ENCODE assay signal across 10 mouse cellular contexts in the genomic region with DNA sequence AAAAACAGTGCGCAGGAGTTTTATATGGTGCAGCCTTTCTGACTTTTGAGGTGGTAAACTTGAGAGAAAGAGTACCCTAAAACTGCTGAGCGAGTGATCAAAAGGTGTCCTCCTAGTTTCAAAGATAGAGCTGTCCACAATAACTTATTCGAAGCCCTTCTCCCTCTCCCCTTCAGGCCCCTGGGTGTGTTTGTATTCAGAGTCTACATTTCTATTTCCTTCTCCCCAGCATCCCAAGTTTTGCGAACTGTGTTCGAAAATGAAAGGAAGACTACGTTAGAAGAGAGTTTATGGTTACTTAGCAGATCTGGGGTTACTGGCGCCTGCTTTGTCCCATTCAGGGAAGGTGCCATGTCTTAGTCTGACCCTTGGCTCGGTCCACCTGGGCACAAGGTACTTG. TPM values are rescaled to one million over a fixed set of nuclear protein-coding genes. Genes with fewer than 3 reads are reported as not detected.
DNase-seq lines count a peak whose midpoint lies in the region; ATAC-seq and TF ChIP-seq lines count a peak whose summit lies in the region.
"Had no signal": no experiment of that assay in that cellular context is flagged by ENCODE, and none has a peak within 500 bp of the region (broad histone marks: within the 10 kb centered on the region; RNA-seq: fewer than 3 reads in every experiment).

No protein-coding gene starts in this region.

- no peak overlapping the region for H3K27ac ChIP-seq in kidney, embryonic 14.5 days (ENCODE audit: low read depth, low read length)
- no peak overlapping the region for H3K27ac ChIP-seq in bone marrow, adult 2 months (ENCODE audit: control insufficient read depth, insufficient read depth, low read depth, low read length, poor library complexity)
- H3K27ac ChIP-seq in hindbrain, embryonic 15.5 days (replicated peaks): no peak overlapping the region
- H3K27ac ChIP-seq in midbrain, embryonic 15.5 days: no peak overlapping the region

- peak overlapping the region; percentile 64 for H3K4me2 ChIP-seq in kidney, embryonic 14.5 days (replicated peaks; ENCODE audit: low read depth, low read length)
- peak overlapping the region; percentile 57 for H3K4me2 ChIP-seq in hindbrain, embryonic 15.5 days
- peak overlapping the region; percentile 69 for H3K4me2 ChIP-seq in midbrain, embryonic 15.5 days

- peak overlapping the region; percentile 9; the same call in 1 of the 2 replicates for H3K9ac ChIP-seq in kidney, embryonic 14.5 days (ENCODE audit: low read depth, low read length)
- peak overlapping the region; percentile 100 for H3K9ac ChIP-seq in hindbrain, embryonic 15.5 days
- H3K9ac ChIP-seq in midbrain, embryonic 15.5 days: no peak overlapping the region

- no peak for DNase-seq in kidney, postnatal 36 days
- DNase-seq in adrenal gland, postnatal 4 days (ENCODE audit: low spot score in 2 of 2): no peak
- no peak for DNase-seq in kidney, adult 11 months

- no peak for TF ChIP-seq CTCF in bone marrow, adult 2 months (IDR thresholded peaks at IDR 0.05; ENCODE audit: control insufficient read depth, insufficient read depth, low read length)

- peaks cover 11% of the 10 kb centered on the region; the same call in 1 of the 2 replicates for H3K9me3 ChIP-seq in kidney, embryonic 14.5 days (ENCODE audit: control insufficient read depth, low read length)
- no peaks in the 10 kb centered on the region for H3K9me3 ChIP-seq in hindbrain, embryonic 15.5 days
- no peaks in the 10 kb centered on the region for H3K9me3 ChIP-seq in midbrain, embryonic 15.5 days

- ATAC-seq in kidney, embryonic 14.5 days (ENCODE audit: low FRiP score, low TSS enrichment): no peak
- no peak for ATAC-seq in hindbrain, embryonic 15.5 days (ENCODE audit: low FRiP score, low read depth)
- no peak for ATAC-seq in midbrain, embryonic 15.5 days (replicated peaks)
- ATAC-seq in CD4-positive, CD25-positive, alpha-beta regulatory T cell, adult 4 months: no peak
- ATAC-seq: Patski had no signal

- 54% methylated on average over 8 of the region's 8 CpGs for WGBS in kidney, embryonic 14.5 days
- 53% methylated on average over 8 of the region's 8 CpGs for WGBS in bone marrow, adult 2 months
- 63% methylated on average over 8 of the region's 8 CpGs for WGBS in hindbrain, embryonic 15.5 days
- 65% methylated on average over 8 of the region's 8 CpGs for whole genome bisulfite sequencing in midbrain, embryonic 15.5 days

- peak overlapping the region; percentile 98 for H3K4me3 ChIP-seq in kidney, embryonic 14.5 days (ENCODE audit: low read length)
- peak overlapping the region; percentile 76 for H3K4me3 ChIP-seq in bone marrow, adult 2 months (replicated peaks; ENCODE audit: control insufficient read depth, low read depth, low read length)
- H3K4me3 ChIP-seq in hindbrain, embryonic 15.5 days: peak overlapping the region; percentile 99
- H3K4me3 ChIP-seq in midbrain, embryonic 15.5 days: peak overlapping the region; percentile 99

- H3K4me1 ChIP-seq in kidney, embryonic 14.5 days (ENCODE audit: control insufficient read depth, insufficient read depth, low read length): peaks cover 5% of the 10 kb centered on the region; the same call in 1 of the 2 replicates
- H3K4me1 ChIP-seq in bone marrow, adult 2 months (ENCODE audit: control insufficient read depth, insufficient read depth, low read length): no peaks in the 10 kb centered on the region; the same call in none of the 2 replicates
- peaks cover 16% of the 10 kb centered on the region; the same call in 1 of the 2 replicates for H3K4me1 ChIP-seq in hindbrain, embryonic 15.5 days (replicated peaks)
- peaks cover 13% of the 10 kb centered on the region for H3K4me1 ChIP-seq in midbrain, embryonic 15.5 days

- 0 out of 2 replicates have a peak, but pooled peaks cover 3% of the 10 kb centered on the region for H3K36me3 ChIP-seq in kidney, embryonic 14.5 days (ENCODE audit: control insufficient read depth, insufficient read depth, low read length)
- no peaks in the 10 kb centered on the region for H3K36me3 ChIP-seq in hindbrain, embryonic 15.5 days
- H3K36me3 ChIP-seq in midbrain, embryonic 15.5 days (replicated peaks): no peaks in the 10 kb centered on the region

- no peaks in the 10 kb centered on the region for H3K27me3 ChIP-seq in kidney, embryonic 14.5 days (ENCODE audit: control insufficient read depth, insufficient read depth, low read length)
- no peaks in the 10 kb centered on the region for H3K27me3 ChIP-seq in hindbrain, embryonic 15.5 days
- no peaks in the 10 kb centered on the region for H3K27me3 ChIP-seq in midbrain, embryonic 15.5 days (replicated peaks)
- H3K27me3 ChIP-seq: Patski had no signal

- TF ChIP-seq POLR2A in bone marrow, adult 2 months (IDR thresholded peaks at IDR 0.05; ENCODE audit: borderline replicate concordance, control insufficient read depth, low read depth, low read length): no peak

RNA-seq across cellular contexts. Expression of gene Gm20721, which starts 20.0 kb away (rescaled TPM):
- polyA plus RNA-seq in kidney, embryonic 14.5 days (2014; fragmentation: Nextera tagmentation; extraction: Ambion mirVana): 10.1 and 15.0 TPM in 2 replicates
- 0.66 TPM in 1 of 2 replicates, not detected in the other for polyA plus RNA-seq in bone marrow, adult 2 months (2011; ENCODE audit: insufficient read depth, insufficient read length, low replicate concordance, missing spikeins)
- polyA plus RNA-seq in hindbrain, embryonic 15.5 days (2015; fragmentation: Nextera tagmentation; extraction: Ambion mirVana): 11.8 and 13.1 TPM in 2 replicates
- 8.2 and 16.1 TPM in 2 replicates for polyA plus RNA-seq in midbrain, embryonic 15.5 days (2015; fragmentation: Nextera tagmentation; extraction: Ambion mirVana)
- total RNA-seq in adrenal gland, postnatal 4 days (2021): 1 to 10 TPM; 2.1 to 2.2 TPM
- 1 to 10 TPM; 1.6 to 2.3 TPM for polyA plus RNA-seq in CD4-positive, CD25-positive, alpha-beta regulatory T cell, adult 4 months (2017; shearing (Covaris generic))
- polyA plus RNA-seq: testis, adult 2 months had no signal

RNA-seq across cellular contexts. Expression of gene Gnas, which starts 42.4 kb away (rescaled TPM):
- polyA plus RNA-seq in kidney, embryonic 14.5 days (2014; fragmentation: Nextera tagmentation; extraction: Ambion mirVana): 1,459 and 1,592 TPM in 2 replicates
- 159 and 173 TPM in 2 replicates for polyA plus RNA-seq in bone marrow, adult 2 months (2011; ENCODE audit: insufficient read depth, insufficient read length, low replicate concordance, missing spikeins)
- 1,606 and 1,659 TPM in 2 replicates for polyA plus RNA-seq in hindbrain, embryonic 15.5 days (2015; fragmentation: Nextera tagmentation; extraction: Ambion mirVana)
- polyA plus RNA-seq in midbrain, embryonic 15.5 days (2015; fragmentation: Nextera tagmentation; extraction: Ambion mirVana): 1,362 and 1,368 TPM in 2 replicates
- 1,000 to 10,000 TPM; 3,043 to 3,192 TPM for total RNA-seq in adrenal gland, postnatal 4 days (2021)
- polyA plus RNA-seq in CD4-positive, CD25-positive, alpha-beta regulatory T cell, adult 4 months (2017; shearing (Covaris generic)): 100 to 1,000 TPM in 1 of 2 experiments, 10 to 100 TPM in 1; 96.1 to 130 TPM
